Mouse (Mus musculus) kidney, adult 2 months (tissue): Measurements from ENCODE around the gene Lama2. TPM values are rescaled to one million over a fixed set of nuclear protein-coding genes. Genes with fewer than 3 reads are reported as not detected.

Experiments
- DNase-seq: peaks from one replicate; pipeline ENCODE4 v3.0.0; 2021
- H3K27ac ChIP-seq: fragments of 200-500 bp; 2 replicates; pipeline ENCODE4 v1.5.1; 2012; ENCODE audit warnings: low read depth, low read length, control low read depth, inconsistent platforms; ENCODE audit not compliant: insufficient read depth
- H3K27me3 ChIP-seq: fragments of 200-500 bp; replicated peaks from 2 replicates; pipeline ENCODE4 v1.6.1; 2012; ENCODE audit warnings: mild to moderate bottlenecking, moderate library complexity, low read length, inconsistent platforms; ENCODE audit not compliant: control insufficient read depth, insufficient read depth
- H3K36me3 ChIP-seq: fragments of 200-500 bp; 2 replicates; pipeline ENCODE4 v1.6.1; 2012; ENCODE audit warnings: mild to moderate bottlenecking, moderate library complexity, low read length, inconsistent platforms; ENCODE audit not compliant: control insufficient read depth, insufficient read depth
- H3K4me1 ChIP-seq: fragments of 200-500 bp; 2 replicates; pipeline ENCODE4 v1.6.1; 2011; ENCODE audit warnings: low read length; ENCODE audit not compliant: control insufficient read depth, insufficient read depth
- H3K4me3 ChIP-seq: fragments of 200-500 bp; 2 replicates; pipeline ENCODE4 v1.5.1; 2011; ENCODE audit warnings: mild to moderate bottlenecking, low read depth, low read length, control low read depth; ENCODE audit not compliant: insufficient read depth
- CTCF ChIP-seq: fragments of 200-500 bp; conservative IDR thresholded peaks from 2 replicates; pipeline ENCODE4 v1.5.1; 2011; ENCODE audit warnings: low read depth, mild to moderate bottlenecking, control low read depth, low read length, moderate library complexity, mixed read lengths; ENCODE audit not compliant: insufficient read depth, insufficient read length
- POLR2A ChIP-seq: fragments of 200-500 bp; IDR thresholded peaks from one replicate; pipeline ENCODE4 v1.6.1; 2011; ENCODE audit warnings: low read depth, low read length, control low read depth
- WGBS: fragments of 180-500 bp; shearing (Covaris S2); methylation state at CpG from one replicate; pipeline ENCODE4 v1.1.7; 2018; 5-methylcytosine and 5-hydroxymethylcytosine counted together
- polyA plus RNA-seq: library from polyadenylated mRNA; depleted of rRNA; stranded (reverse); fragments of >200 nt; gene quantifications from 2 replicates; pipeline ENCODE4 v1.2.3, GENCODE M21; 2012

Lama2 gene
- polyA plus RNA-seq, 1 experiment: 13.1 TPM

GRCm38 (mm10) chr10:27621697-27622449 lies 2.3 kb upstream of the Lama2 start:
- Histone ChIP-seq H3K4me3 (no peak overlapping the region), H3K4me1 (no peaks in the 10 kb centered on the region; the same call in 1 of the 2 replicates), H3K27me3 (no peaks in the 10 kb centered on the region), H3K36me3 (no peaks in the 10 kb centered on the region), H3K27ac (no peak overlapping the region)
- TF ChIP-seq POLR2A (no peak), CTCF (no peak)
- DNase-seq: no peak
- WGBS: 55% methylated on average over 9 of the region's 9 CpGs

GRCm38 (mm10) chr10:27617522-27618020 lies 2.0 kb downstream of the Lama2 start:
- H3K27ac ChIP-seq: no peak overlapping the region
- H3K36me3 ChIP-seq: no peaks in the 10 kb centered on the region
- TF ChIP-seq POLR2A: no peak
- TF ChIP-seq CTCF: no peak
- H3K4me1 ChIP-seq: no peaks in the 10 kb centered on the region; the same call in 1 of the 2 replicates
- H3K27me3 ChIP-seq: no peaks in the 10 kb centered on the region
- 80% methylated on average over 4 of the region's 4 CpGs for WGBS
- no peak overlapping the region for H3K4me3 ChIP-seq
- DNase-seq: no peak

- no peaks in the 10 kb centered on the region; the same call in 1 of the 2 replicates for H3K4me1 ChIP-seq
- no peaks in the 10 kb centered on the region for H3K27me3 ChIP-seq
- DNase-seq: peak; percentile 15
- 14% methylated on average over 18 of the region's 18 CpGs for WGBS
- H3K36me3 ChIP-seq: no peaks in the 10 kb centered on the region
- H3K27ac ChIP-seq: peak overlapping the region; percentile 12; the same call in 1 of the 2 replicates
- TF ChIP-seq CTCF (no peak), POLR2A (no peak)
- H3K4me3 ChIP-seq: peak overlapping the region; percentile 25
Observed at GRCm38 (mm10) chr10:27616641-27617415, 2.7 kb downstream of the Lama2 start.

- no peaks in the 10 kb centered on the region for H3K36me3 ChIP-seq
- H3K4me1 ChIP-seq: no peaks in the 10 kb centered on the region
- TF ChIP-seq POLR2A: no peak
- TF ChIP-seq CTCF: no peak
- H3K27me3 ChIP-seq: no peaks in the 10 kb centered on the region
- no peak overlapping the region for H3K4me3 ChIP-seq
- no peak for DNase-seq
- WGBS: 70% methylated on average over 3 of the region's 3 CpGs
- no peak overlapping the region for H3K27ac ChIP-seq
Observed at GRCm38 (mm10) chr10:27595675-27596074, 23.9 kb downstream of the Lama2 start.

- WGBS: 55% methylated on average over 2 of the region's 2 CpGs
- DNase-seq: no peak
- TF ChIP-seq CTCF: no peak
- TF ChIP-seq POLR2A: no peak
Observed at GRCm38 (mm10) chr10:27533217-27533616, 86.3 kb downstream of the Lama2 start.

GRCm38 (mm10) chr10:27508847-27509459 lies 110.6 kb downstream of the Lama2 start:
- Histone ChIP-seq H3K27ac (no peak overlapping the region), H3K27me3 (no peaks in the 10 kb centered on the region), H3K4me3 (no peak overlapping the region), H3K36me3 (no peaks in the 10 kb centered on the region), H3K4me1 (no peaks in the 10 kb centered on the region)
- 78% methylated on average over 3 of the region's 3 CpGs for WGBS
- DNase-seq: no peak
- TF ChIP-seq CTCF (no peak), POLR2A (no peak)

More at GRCm38 (mm10) chr10:27533217-27533616, 86.3 kb downstream of the Lama2 start:
- Histone ChIP-seq H3K4me1 (no peaks in the 10 kb centered on the region), H3K36me3 (no peaks in the 10 kb centered on the region), H3K27me3 (no peaks in the 10 kb centered on the region), H3K4me3 (no peak overlapping the region), H3K27ac (no peak overlapping the region)
